Mouse (Mus musculus): ENCODE results near the gene Uba3. TPM values are rescaled to one million over a fixed set of nuclear protein-coding genes. Genes with fewer than 3 reads are reported as not detected.

Gene Uba3
- polyA plus RNA-seq, 1 experiment from 2014 or later, result 76.3 TPM

GRCm38 (mm10) chr6:97211981-97212380, 6.5 kb upstream of the Uba3 start:
- Histone ChIP-seq H3K4me3 (ENCODE audit: low read length) (peak overlapping the region; percentile 77), H3K4me2 (replicated peaks; ENCODE audit: low read depth, low read length) (peak overlapping the region; percentile 79), H3K9ac (replicated peaks; ENCODE audit: low read length) (peak overlapping the region; percentile 43), H3K27ac (ENCODE audit: low read length) (no peak overlapping the region; the same call in 1 of the 2 replicates), H3K4me1 (ENCODE audit: insufficient read depth, low read length) (peaks cover 18% of the 10 kb centered on the region), H3K36me3 (ENCODE audit: insufficient read depth, low read length) (no peaks in the 10 kb centered on the region; the same call in 1 of the 2 replicates), H3K27me3 (ENCODE audit: insufficient read depth, low read length) (no peaks in the 10 kb centered on the region), H3K9me3 (ENCODE audit: low read length) (no peaks in the 10 kb centered on the region)
- 67% methylated on average over 12 of the region's 12 CpGs for WGBS
- ATAC-seq (ENCODE audit: low FRiP score, low TSS enrichment), result no peak

GRCm38 (mm10) chr6:97210962-97211601, 5.6 kb upstream of the Uba3 start:
- H3K9me3 ChIP-seq (ENCODE audit: low read length), result no peaks in the 10 kb centered on the region
- ATAC-seq (ENCODE audit: low FRiP score, low TSS enrichment), result peak; percentile 77
- 2% methylated on average over 22 of the region's 22 CpGs for WGBS
- peak overlapping the region; percentile 79 for H3K4me2 ChIP-seq (replicated peaks; ENCODE audit: low read depth, low read length)
- H3K36me3 ChIP-seq (ENCODE audit: insufficient read depth, low read length), result no peaks in the 10 kb centered on the region; the same call in 1 of the 2 replicates
- H3K27me3 ChIP-seq (ENCODE audit: insufficient read depth, low read length), result no peaks in the 10 kb centered on the region
- peak overlapping the region; percentile 77 for H3K4me3 ChIP-seq (ENCODE audit: low read length)
- peak overlapping the region; percentile 65; the same call in 1 of the 2 replicates for H3K27ac ChIP-seq (ENCODE audit: low read length)
- peak overlapping the region; percentile 83 for H3K9ac ChIP-seq (replicated peaks; ENCODE audit: low read length)
- peaks cover 18% of the 10 kb centered on the region for H3K4me1 ChIP-seq (ENCODE audit: insufficient read depth, low read length)

GRCm38 (mm10) chr6:97210191-97210961, 4.9 kb upstream of the Uba3 start, which contains the start of gene Arl6ip5:
TSS of gene Arl6ip5 (plus strand) at chr6:97210689.
- 10% methylated on average over 32 of the region's 32 CpGs for WGBS

GRCm38 (mm10) chr6:97209751-97210150, 4.3 kb upstream of the Uba3 start:
- 80% methylated on average over 4 of the region's 4 CpGs for WGBS
- no peak for ATAC-seq (ENCODE audit: low FRiP score, low TSS enrichment)
- Histone ChIP-seq H3K9me3 (ENCODE audit: low read length) (no peaks in the 10 kb centered on the region), H3K4me1 (ENCODE audit: insufficient read depth, low read length) (peaks cover 18% of the 10 kb centered on the region), H3K9ac (replicated peaks; ENCODE audit: low read length) (0 out of 2 replicates have a peak overlapping the region, but pooled peaks have one; percentile 25), H3K4me2 (replicated peaks; ENCODE audit: low read depth, low read length) (0 out of 2 replicates have a peak overlapping the region, but pooled peaks have one; percentile 79), H3K27ac (ENCODE audit: low read length) (peak overlapping the region; percentile 66), H3K27me3 (ENCODE audit: insufficient read depth, low read length) (no peaks in the 10 kb centered on the region), H3K4me3 (ENCODE audit: low read length) (no peak overlapping the region), H3K36me3 (ENCODE audit: insufficient read depth, low read length) (no peaks in the 10 kb centered on the region)

More at GRCm38 (mm10) chr6:97210191-97210961, 4.9 kb upstream of the Uba3 start, which contains the start of gene Arl6ip5:
- peak within 1 kb of the TSS; percentile 66 for H3K27ac ChIP-seq (ENCODE audit: low read length)
- H3K4me1 ChIP-seq (ENCODE audit: insufficient read depth, low read length), result peaks cover 18% of the 10 kb centered on the region
- no peaks in the 10 kb centered on the region for H3K27me3 ChIP-seq (ENCODE audit: insufficient read depth, low read length)
- H3K36me3 ChIP-seq (ENCODE audit: insufficient read depth, low read length), result no peaks in the 10 kb centered on the region; the same call in 1 of the 2 replicates
- H3K4me3 ChIP-seq (ENCODE audit: low read length), result peak within 1 kb of the TSS; percentile 77
- H3K9ac ChIP-seq (replicated peaks; ENCODE audit: low read length), result peak within 1 kb of the TSS; percentile 83
- peak; percentile 79 for ATAC-seq (ENCODE audit: low FRiP score, low TSS enrichment)
- peak within 1 kb of the TSS; percentile 79 for H3K4me2 ChIP-seq (replicated peaks; ENCODE audit: low read depth, low read length)
- no peaks in the 10 kb centered on the region for H3K9me3 ChIP-seq (ENCODE audit: low read length)

GRCm38 (mm10) chr6:97209201-97209600, 3.8 kb upstream of the Uba3 start:
- no peak overlapping the region for H3K9ac ChIP-seq (replicated peaks; ENCODE audit: low read length)
- peak overlapping the region; percentile 66; the same call in 1 of the 2 replicates for H3K27ac ChIP-seq (ENCODE audit: low read length)
- no peaks in the 10 kb centered on the region for H3K9me3 ChIP-seq (ENCODE audit: low read length)
- H3K27me3 ChIP-seq (ENCODE audit: insufficient read depth, low read length), result no peaks in the 10 kb centered on the region
- ATAC-seq (ENCODE audit: low FRiP score, low TSS enrichment), result no peak
- no peaks in the 10 kb centered on the region for H3K36me3 ChIP-seq (ENCODE audit: insufficient read depth, low read length)
- 55% methylated on average over 3 of the region's 3 CpGs for WGBS
- H3K4me1 ChIP-seq (ENCODE audit: insufficient read depth, low read length), result peaks cover 22% of the 10 kb centered on the region
- no peak overlapping the region for H3K4me2 ChIP-seq (replicated peaks; ENCODE audit: low read depth, low read length)
- no peak overlapping the region for H3K4me3 ChIP-seq (ENCODE audit: low read length)

- WGBS, result 37% methylated on average over 3 of the region's 3 CpGs
- H3K4me1 ChIP-seq (ENCODE audit: insufficient read depth, low read length), result peaks cover 28% of the 10 kb centered on the region
- H3K4me3 ChIP-seq (ENCODE audit: low read length), result no peak overlapping the region
- ATAC-seq (ENCODE audit: low FRiP score, low TSS enrichment), result no peak
- no peak overlapping the region for H3K9ac ChIP-seq (replicated peaks; ENCODE audit: low read length)
- H3K27me3 ChIP-seq (ENCODE audit: insufficient read depth, low read length), result no peaks in the 10 kb centered on the region
- H3K4me2 ChIP-seq (replicated peaks; ENCODE audit: low read depth, low read length), result no peak overlapping the region
- no peaks in the 10 kb centered on the region for H3K9me3 ChIP-seq (ENCODE audit: low read length)
- H3K27ac ChIP-seq (ENCODE audit: low read length), result peak overlapping the region; percentile 56; the same call in 1 of the 2 replicates
- no peaks in the 10 kb centered on the region for H3K36me3 ChIP-seq (ENCODE audit: insufficient read depth, low read length)
These were observed 3.0 kb upstream of the Uba3 start for GRCm38 (mm10) chr6:97208406-97208805.

GRCm38 (mm10) chr6:97207085-97207484, 1.6 kb upstream of the Uba3 start:
- peaks cover 27% of the 10 kb centered on the region for H3K4me1 ChIP-seq (ENCODE audit: insufficient read depth, low read length)
- WGBS, result 83% methylated on average over 4 of the region's 4 CpGs
- no peak overlapping the region for H3K4me3 ChIP-seq (ENCODE audit: low read length)
- no peak overlapping the region for H3K27ac ChIP-seq (ENCODE audit: low read length)
- no peak overlapping the region for H3K4me2 ChIP-seq (replicated peaks; ENCODE audit: low read depth, low read length)
- no peaks in the 10 kb centered on the region for H3K27me3 ChIP-seq (ENCODE audit: insufficient read depth, low read length)
- H3K9ac ChIP-seq (replicated peaks; ENCODE audit: low read length), result no peak overlapping the region
- ATAC-seq (ENCODE audit: low FRiP score, low TSS enrichment), result no peak
- H3K36me3 ChIP-seq (ENCODE audit: insufficient read depth, low read length), result 0 out of 2 replicates have a peak, but pooled peaks cover 2% of the 10 kb centered on the region
- H3K9me3 ChIP-seq (ENCODE audit: low read length), result no peaks in the 10 kb centered on the region

GRCm38 (mm10) chr6:97204952-97205351, 495 bp downstream of the Uba3 start:
- Histone ChIP-seq H3K4me2 (replicated peaks; ENCODE audit: low read depth, low read length) (peak overlapping the region; percentile 58), H3K9me3 (ENCODE audit: low read length) (no peaks in the 10 kb centered on the region), H3K4me3 (ENCODE audit: low read length) (peak overlapping the region; percentile 92), H3K36me3 (ENCODE audit: insufficient read depth, low read length) (0 out of 2 replicates have a peak, but pooled peaks cover 2% of the 10 kb centered on the region), H3K27ac (ENCODE audit: low read length) (peak overlapping the region; percentile 82), H3K4me1 (ENCODE audit: insufficient read depth, low read length) (peaks cover 17% of the 10 kb centered on the region), H3K27me3 (ENCODE audit: insufficient read depth, low read length) (no peaks in the 10 kb centered on the region), H3K9ac (replicated peaks; ENCODE audit: low read length) (peak overlapping the region; percentile 98)
- peak; percentile 68 for ATAC-seq (ENCODE audit: low FRiP score, low TSS enrichment)
- 0% methylated on average over 16 of the region's 16 CpGs for WGBS

GRCm38 (mm10) chr6:97204252-97204869, 1.1 kb downstream of the Uba3 start:
- WGBS, result 13% methylated on average over 9 of the region's 9 CpGs
- peak overlapping the region; percentile 58 for H3K4me2 ChIP-seq (replicated peaks; ENCODE audit: low read depth, low read length)
- H3K4me3 ChIP-seq (ENCODE audit: low read length), result peak overlapping the region; percentile 92
- 0 out of 2 replicates have a peak, but pooled peaks cover 2% of the 10 kb centered on the region for H3K36me3 ChIP-seq (ENCODE audit: insufficient read depth, low read length)
- no peak for ATAC-seq (ENCODE audit: low FRiP score, low TSS enrichment)
- no peak overlapping the region for H3K27ac ChIP-seq (ENCODE audit: low read length)
- H3K27me3 ChIP-seq (ENCODE audit: insufficient read depth, low read length), result no peaks in the 10 kb centered on the region
- peak overlapping the region; percentile 98 for H3K9ac ChIP-seq (replicated peaks; ENCODE audit: low read length)
- H3K4me1 ChIP-seq (ENCODE audit: insufficient read depth, low read length), result peaks cover 16% of the 10 kb centered on the region
- no peaks in the 10 kb centered on the region for H3K9me3 ChIP-seq (ENCODE audit: low read length)
